Comparison of ENCODE assay signal across 21 mouse cellular contexts in genomic region chr12:70855678-70856077, GRCm38 (mm10). TPM values are rescaled to one million over a fixed set of nuclear protein-coding genes. Genes with fewer than 3 reads are reported as not detected.
DNase-seq lines count a peak whose midpoint lies in the region; ATAC-seq lines count a peak whose summit lies in the region.
"Had no signal": no experiment of that assay in that cellular context is flagged by ENCODE, and none has a peak within 500 bp of the region (broad histone marks: within the 10 kb centered on the region; RNA-seq: fewer than 3 reads in every experiment).

No protein-coding gene starts in this region.

- peak; percentile 64 for ATAC-seq in activated CD4-positive, CD25-positive, alpha-beta regulatory T cell, adult 4 months
- peak; percentile 48; the same call in 1 of the 2 replicates for ATAC-seq in megakaryocyte progenitor cell, adult 5-6 weeks (replicated peaks; ENCODE audit: poor library complexity)
- ATAC-seq: forebrain, embryonic 13.5 days; forebrain, postnatal 0 days had no signal

- H3K4me3 ChIP-seq in heart, embryonic 10.5 days = no peak overlapping the region
- H3K4me3 ChIP-seq: embryonic facial prominence, embryonic 13.5 days; forebrain, embryonic 13.5 days; heart, embryonic 15.5 days; hindbrain, embryonic 15.5 days had no signal

- no peaks in the 10 kb centered on the region for H3K9me3 ChIP-seq in heart, embryonic 10.5 days
- H3K9me3 ChIP-seq: embryonic facial prominence, embryonic 13.5 days; forebrain, embryonic 13.5 days; heart, embryonic 15.5 days; hindbrain, embryonic 15.5 days had no signal

- H3K27me3 ChIP-seq in heart, embryonic 10.5 days (ENCODE audit: insufficient read depth, poor library complexity, severe bottlenecking) = no peaks in the 10 kb centered on the region
- H3K27me3 ChIP-seq: embryonic facial prominence, embryonic 13.5 days; forebrain, embryonic 13.5 days; heart, embryonic 15.5 days; hindbrain, embryonic 15.5 days had no signal

- H3K27ac ChIP-seq in heart, embryonic 10.5 days = no peak overlapping the region
- H3K27ac ChIP-seq: embryonic facial prominence, embryonic 13.5 days; forebrain, embryonic 13.5 days; heart, embryonic 15.5 days; hindbrain, embryonic 15.5 days had no signal

- H3K4me1 ChIP-seq in heart, embryonic 10.5 days = peaks cover 25% of the 10 kb centered on the region
- H3K4me1 ChIP-seq: forebrain, embryonic 13.5 days; hindbrain, embryonic 15.5 days had no signal

- DNase-seq in heart, embryonic 10.5 days (ENCODE audit: low spot score) = peak; percentile 36
- no peak for DNase-seq in heart, postnatal 10 days
- DNase-seq in adrenal gland, adult 18-20 months (ENCODE audit: low spot score in 2 of 2) = no peak
- DNase-seq in lung, adult 18-20 months = no peak
- no peak for DNase-seq in ovary, postnatal 10 days (ENCODE audit: low spot score)
- DNase-seq: adrenal gland, adult 8-10 months; adrenal gland, postnatal 36 days; cerebellum, adult 11 months; cerebellum, adult 9-11 months; cerebellum, postnatal 36 days; forebrain, postnatal 0 days; gastrocnemius, postnatal 25 days; heart, adult 18-20 months; heart, postnatal 36 days; kidney, adult 11 months had no signal

- no peaks in the 10 kb centered on the region; the same call in 1 of the 2 replicates for H3K36me3 ChIP-seq in heart, embryonic 10.5 days
- H3K36me3 ChIP-seq: heart, embryonic 15.5 days; hindbrain, embryonic 15.5 days had no signal

- WGBS in heart, embryonic 10.5 days = 83% methylated on average over 6 of the region's 6 CpGs

- intact Hi-C loops in heart, postnatal 10 days (cut with DNase I) = no loop called here

RNA-seq across cellular contexts. Expression of gene Frmd6, which starts 30.4 kb away (rescaled TPM):
- polyA plus RNA-seq in heart, embryonic 10.5 days (2016; fragmentation: Nextera tagmentation; extraction: Ambion mirVana) = 20.1 and 20.4 TPM in 2 replicates
- 10 to 100 TPM; 44.5 to 51.4 TPM for total RNA-seq in heart, postnatal 10 days (2021)
- 10 to 100 TPM; 14.2 to 19.3 TPM for polyA plus RNA-seq in activated CD4-positive, CD25-positive, alpha-beta regulatory T cell, adult 4 months (2017; shearing (Covaris generic))
- total RNA-seq in megakaryocyte progenitor cell, adult 5-6 weeks (2015) = 4.8 and 8.8 TPM in 2 replicates
- 3.9 and 7.4 TPM in 2 replicates for total RNA-seq in megakaryocyte progenitor cell, adult 5-6 weeks (2017)
- total RNA-seq in adrenal gland, adult 18-20 months (2021) = 100 to 1,000 TPM in 1 of 2 experiments, 10 to 100 TPM in 1; 70.4 to 124 TPM

Comparison
In these comparisons a context has a peak if more than half of its experiments do, and no peak if none do; other contexts are left out.
1. RNA of gene Frmd6, which starts 30.4 kb away (total RNA-seq): 70.4 to 124 TPM in adrenal gland, adult 18-20 months and 44.5 to 51.4 TPM in heart, postnatal 10 days; 3.9 to 8.8 TPM in megakaryocyte progenitor cell, adult 5-6 weeks; every median in the first group is over 4 times any median in the second.